Mouse (Mus musculus) ES-CJ7 (cell line): ENCODE data around the gene Cables2.

Source experiments
- DNase-seq: peaks from one replicate; pipeline ENCODE4 v3.0.0; 2011; ENCODE audit warnings: low read depth, low spot score

Cables2 gene

DNA sequence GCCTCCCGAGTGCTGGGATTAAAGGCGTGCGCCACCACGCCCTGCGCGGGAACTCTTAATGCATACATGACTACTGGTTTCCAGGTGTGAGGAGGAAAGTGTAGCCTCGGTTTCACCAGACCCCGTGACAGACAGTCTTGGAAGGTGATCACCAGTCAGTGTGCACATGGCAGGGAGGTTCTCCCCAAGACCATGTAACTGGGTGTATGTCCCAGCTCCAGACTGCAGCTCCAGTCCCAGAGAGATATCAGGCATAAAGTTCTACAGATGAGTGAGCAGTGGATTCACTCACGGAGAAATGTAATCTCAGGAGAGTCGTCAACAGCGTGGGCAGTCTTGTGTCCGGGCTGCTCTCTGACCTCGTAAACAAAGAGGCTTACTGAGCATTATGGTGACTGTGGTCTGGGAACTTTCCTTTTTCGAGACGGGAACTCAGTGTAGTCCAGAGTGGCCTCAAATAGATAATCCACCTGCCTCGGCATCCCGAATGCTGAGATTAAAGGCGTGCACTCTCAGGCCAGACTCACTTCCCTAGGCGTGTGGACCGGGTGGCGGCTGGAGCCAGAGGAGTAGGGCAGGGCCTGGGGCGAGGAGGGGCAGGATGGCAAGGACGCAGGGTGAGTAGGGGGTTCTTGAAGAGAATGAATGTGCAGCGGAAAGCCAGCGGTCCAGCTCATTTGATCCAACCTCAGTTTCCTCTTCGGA is 16.8 kb downstream of the Cables2 start:
- peak; percentile 77 for DNase-seq

DNA sequence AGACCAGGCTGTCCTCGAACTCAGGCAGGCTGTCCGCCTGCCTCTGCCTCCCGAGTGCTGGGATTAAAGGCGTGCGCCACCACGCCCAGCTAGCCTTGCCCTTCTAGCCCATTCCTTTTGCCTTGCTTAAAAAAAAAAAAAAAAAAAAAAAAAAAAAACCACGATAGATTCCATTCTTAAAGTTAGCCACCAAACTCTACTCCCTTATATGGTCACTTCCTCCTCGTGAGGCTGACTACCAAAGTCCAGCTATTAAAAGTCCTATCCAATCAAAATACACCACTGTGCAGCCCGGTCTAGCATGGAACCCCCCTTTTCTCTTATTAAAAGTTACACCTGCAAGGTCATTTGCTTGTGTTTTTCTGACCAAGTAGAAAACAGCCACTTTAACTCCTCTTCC is 17.6 kb downstream of the Cables2 start:
- peak; percentile 63 for DNase-seq

DNA sequence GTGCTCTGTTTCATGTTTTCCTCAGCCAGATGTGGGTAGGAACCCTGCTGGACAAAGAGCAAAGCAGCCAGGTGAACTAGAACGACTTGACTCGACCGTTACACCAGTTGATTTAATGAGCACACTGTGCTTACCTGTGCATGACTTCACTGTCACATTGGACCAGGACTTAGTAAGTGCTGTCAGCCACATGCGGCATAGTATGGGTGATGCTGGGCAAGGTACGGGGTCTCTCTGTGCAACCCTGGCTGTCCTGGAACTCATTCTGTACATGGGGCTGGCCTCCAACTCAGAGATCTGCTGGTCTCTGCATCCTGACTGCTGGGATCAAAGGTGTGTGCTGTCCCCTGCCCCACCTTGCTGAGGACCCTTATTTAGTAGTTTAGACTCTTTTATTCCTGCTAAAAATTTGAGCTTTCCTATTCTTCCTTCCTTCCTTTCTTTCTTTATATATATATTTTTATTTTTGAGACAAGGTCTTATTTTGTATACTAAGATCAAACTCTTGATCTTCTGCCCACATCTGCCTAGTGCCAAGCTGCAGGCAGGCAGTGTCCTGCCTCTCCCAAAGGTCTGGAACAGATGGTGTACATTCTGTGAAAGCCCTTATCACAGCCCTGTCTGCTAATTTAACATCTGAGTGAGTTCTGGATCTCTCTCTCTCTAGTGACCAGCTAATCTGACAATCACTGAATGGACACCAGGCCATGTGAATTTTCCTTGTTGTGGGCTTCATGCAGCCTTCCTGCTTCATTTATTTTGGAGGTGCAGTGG is 18.7 kb downstream of the Cables2 start:
- no peak for DNase-seq

DNA sequence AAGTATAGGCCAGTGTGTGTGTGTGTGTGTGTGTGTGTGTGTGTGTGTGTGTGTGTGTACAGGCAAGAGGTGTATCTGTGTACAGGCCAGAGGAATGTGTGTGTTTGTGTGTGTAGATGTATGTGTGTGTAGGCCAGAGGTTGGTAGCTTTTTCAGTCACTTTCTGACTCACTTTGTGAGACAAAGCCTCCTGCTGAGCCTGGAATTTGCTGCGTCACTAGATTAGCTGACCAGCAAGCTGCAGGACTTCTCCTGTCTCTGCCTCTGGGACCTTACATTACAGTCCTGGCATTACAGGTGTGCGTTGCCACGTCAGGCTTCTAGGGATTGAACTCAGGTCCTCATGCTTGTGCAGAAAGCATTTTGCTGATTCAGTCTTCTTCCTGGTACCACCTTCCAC is 21.5 kb downstream of the Cables2 start:
- peak; percentile 77 for DNase-seq

DNA sequence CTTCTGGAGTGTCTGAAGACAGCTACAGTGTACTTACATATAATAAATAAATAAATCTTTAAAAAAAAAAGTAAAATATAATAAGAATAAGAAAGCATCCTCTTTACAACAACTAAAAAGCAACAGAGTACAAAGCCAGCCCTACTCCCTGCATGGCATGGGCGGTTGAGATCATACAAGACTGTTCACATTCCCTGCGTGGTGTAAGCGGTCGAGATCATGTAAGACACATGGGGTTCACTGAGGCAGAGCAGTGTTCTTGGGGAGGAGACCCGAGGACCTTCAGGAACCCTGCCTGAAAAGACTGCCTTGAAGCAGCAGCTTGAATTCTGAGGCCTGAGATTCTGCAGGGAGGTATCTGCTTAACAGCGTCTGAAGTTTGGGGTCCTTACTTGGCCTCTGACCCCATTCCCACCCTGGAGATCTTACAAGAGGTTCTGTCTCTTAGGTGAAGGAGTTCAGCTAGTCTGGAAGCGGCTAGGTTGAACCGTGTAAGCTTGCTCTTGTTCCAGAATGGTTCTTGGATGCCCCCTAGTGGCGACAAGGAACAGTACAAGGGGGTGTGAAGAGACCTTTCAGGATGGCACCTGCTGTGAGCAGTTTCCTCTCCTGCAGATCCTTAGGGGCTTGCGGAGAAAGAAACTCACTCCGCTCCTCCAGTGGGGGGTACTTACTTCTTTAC is 22.2 kb downstream of the Cables2 start:
- DNase-seq, result peak; percentile 94

DNA sequence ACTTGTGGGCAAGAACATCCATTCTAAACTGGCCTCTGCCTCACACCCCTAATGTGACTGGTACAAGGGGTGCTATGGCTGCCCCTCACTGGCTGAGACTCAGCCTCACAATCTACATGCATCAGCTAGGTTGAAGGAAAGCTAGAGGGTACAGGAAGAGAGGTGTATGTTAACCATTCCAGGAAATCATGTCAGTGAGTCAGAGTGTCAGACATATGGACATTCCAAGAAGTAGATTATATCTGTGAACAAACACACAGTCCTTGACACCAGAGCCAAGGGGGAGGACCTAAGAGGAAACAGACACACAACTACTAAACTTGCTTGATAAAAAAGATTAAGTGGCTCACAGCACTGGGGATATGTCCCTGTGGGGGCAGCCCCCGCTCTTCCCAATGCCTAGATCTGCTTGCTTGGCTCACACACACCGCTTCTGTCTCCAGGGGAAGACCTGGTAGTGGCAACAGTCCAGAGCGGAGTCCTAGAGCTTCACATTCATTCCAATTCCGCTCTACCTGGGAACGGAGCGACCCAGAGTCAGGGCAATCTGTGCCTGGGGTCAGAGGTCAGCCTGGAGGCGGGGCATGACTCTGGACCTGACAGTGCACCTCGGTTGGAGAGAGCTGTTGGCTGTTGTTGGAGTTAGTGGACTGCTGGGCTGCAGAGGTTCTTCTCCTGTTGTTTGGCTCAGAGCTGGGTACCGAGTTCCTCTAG is 24.2 kb downstream of the Cables2 start:
- no peak for DNase-seq

DNA sequence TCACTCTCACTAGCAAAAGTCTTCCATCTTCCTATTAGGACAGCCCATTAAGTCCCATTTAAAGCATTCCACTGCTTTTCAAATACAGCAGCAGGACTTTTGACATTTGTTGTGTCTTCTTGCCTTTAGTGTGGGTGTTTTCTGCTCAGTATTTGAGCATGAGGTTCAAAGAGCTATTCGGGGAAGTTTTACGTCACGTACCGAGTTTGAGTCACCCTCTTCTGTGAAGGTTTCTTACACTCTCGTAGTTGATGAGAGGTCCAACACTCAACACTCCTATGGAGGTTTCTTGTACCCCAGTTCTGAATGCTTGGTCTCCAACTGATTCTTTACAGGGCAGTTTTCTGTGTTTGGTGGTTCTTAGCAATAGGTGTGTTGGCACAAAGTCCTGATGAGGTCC is 25.4 kb downstream of the Cables2 start:
- DNase-seq, result no peak

DNA sequence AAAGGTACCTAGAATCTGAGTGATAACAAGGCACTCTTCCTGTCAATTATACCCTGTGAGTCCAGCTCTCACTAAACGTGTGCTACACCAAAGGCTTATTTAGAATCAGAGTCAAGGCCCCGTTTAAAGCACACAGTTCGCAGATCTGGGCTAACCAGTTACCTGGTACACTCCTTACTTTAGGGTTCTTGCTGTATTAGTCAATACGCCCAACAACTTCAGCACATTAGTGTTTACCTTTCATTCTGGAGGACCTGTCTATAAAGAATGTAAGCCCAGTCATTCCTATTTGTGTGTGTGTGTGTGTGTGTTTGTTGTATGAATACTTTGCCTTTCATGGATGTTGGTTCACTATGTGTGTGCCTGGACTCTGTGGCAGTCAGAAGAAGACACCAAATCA is 30.2 kb downstream of the Cables2 start:
- no peak for DNase-seq

DNA sequence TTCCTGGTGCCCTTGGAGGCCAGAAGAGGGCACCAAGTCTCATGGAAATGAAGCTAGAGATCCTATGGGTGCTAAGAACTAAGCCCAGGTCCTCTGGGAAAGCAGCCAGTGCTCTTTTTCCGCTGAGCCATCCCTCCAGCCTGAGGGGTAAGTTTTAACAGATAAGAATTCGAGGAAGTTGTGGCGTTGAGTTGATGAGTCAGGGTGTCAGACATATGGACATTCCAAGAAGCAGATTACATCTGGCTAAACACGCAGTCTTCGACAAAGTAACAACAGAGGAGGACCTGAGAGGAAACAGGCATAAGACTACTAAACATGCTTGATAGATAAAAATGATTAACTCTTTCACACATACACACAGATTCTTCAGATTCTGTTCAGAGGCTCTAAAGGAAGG is 34.7 kb downstream of the Cables2 start:
- no peak for DNase-seq

DNA sequence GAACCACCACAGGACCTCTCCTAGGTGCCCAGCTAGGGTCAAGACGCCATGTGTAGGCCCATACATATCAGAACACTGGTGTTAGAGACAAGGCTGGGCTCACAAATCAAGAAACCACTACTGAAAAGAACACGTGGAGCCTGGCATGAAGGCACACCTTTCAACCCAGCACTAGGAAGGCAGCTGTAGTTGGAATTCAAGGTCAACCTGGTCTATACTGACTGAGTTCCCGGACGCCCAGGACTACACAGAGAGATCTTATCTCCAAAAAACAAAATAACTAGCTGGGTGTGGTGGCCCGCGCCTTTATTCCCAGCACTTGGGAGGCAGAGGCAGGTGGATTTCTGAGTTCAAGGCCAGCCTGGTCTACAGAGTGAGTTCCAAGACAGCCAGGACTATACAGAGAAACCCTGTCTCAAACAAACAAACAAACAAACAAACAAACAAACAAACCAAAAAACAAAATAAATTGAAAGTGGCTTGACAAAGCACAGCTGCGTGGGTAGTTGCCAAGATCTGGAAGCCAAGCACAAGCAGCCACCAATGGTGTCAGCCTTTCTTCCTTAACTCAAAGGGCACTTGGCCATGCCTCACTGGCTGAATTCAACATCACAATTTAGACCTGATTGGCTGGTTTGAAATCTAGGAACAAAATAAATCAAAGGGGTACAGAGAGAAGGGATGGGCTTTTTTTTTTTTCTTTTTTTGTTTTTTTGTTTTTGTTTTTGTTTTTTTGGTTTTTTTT is 35.5 kb downstream of the Cables2 start:
- DNase-seq, result peak; percentile 87

DNA sequence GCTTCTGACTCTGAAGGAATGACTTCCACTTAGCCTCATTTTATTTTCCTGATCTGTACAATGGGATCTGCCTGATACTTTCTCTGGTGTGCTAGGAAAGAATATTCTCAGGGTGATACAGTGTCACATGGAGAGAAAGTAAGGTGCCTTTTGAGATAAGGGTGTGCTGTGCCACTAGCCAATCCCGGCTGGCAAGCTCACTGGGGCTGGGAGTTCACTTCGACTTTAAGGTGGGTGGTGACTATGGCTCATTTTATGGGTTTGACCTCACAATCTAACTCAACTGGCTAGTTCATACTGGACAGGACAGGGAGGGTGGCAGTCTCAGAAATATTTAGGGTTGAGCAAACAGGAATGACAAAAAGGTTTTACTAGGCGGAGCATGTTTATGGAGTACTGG is 36.4 kb downstream of the Cables2 start:
- DNase-seq, result no peak

DNA sequence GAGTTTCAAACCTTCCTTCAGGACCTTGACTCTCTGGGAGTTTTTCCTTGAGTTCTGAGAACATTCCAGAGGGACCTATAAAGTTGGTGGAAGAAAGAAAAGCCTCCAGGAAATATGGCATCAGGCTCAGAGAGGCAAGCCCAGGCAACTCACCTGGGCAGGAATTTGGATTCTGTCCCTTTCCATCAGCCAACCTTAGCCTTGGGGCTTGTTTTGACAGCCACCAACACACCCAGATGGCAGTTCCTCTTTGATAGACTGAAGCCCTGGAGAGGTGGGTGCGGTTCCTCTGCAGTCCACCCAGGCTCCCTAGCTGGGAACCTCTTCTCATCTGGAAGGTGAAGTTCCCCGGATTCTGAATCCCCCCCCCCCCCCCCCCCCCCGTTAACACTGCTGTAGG is 36.8 kb downstream of the Cables2 start:
- peak; percentile 67 for DNase-seq

DNA sequence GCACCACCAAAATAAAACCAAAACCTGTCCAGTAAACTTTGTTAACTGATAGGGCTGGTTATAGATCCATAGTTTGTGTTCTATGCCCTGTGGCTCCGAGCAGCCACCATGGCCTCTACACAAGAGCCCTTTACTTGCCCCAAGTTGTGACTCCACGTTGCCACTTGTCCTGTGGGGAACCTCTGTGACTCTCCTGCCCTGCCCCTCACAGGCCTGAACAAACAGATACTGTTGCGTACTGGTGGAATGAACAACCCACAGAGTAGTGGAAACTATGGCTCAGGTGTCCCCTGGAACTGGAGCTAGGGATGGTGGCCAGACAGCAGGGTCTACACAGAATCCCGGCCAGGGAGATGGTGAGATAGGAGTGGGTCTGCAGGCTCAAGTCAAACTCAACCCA is 37.5 kb downstream of the Cables2 start:
- DNase-seq, result no peak

DNA sequence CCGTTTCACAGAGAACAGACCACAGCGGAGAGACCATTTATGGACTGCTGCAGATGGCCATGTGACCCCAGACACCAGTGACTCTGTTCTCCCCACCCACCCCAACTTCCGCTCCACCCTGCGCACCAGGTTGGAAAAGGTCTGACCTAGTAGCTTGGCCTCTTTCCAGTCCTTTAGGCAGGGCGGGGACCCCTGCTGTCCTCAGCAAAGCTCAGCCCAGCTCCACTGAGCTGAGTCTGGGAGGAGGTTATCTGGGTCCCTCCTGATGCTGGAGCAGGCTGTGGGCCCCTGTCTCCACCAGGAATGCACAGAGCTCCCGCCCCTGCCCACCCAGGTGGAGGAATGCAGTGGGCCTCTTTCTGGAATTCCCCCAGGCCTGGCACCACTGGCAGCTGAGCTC is 38.3 kb downstream of the Cables2 start:
- DNase-seq, result peak; percentile 80

DNA sequence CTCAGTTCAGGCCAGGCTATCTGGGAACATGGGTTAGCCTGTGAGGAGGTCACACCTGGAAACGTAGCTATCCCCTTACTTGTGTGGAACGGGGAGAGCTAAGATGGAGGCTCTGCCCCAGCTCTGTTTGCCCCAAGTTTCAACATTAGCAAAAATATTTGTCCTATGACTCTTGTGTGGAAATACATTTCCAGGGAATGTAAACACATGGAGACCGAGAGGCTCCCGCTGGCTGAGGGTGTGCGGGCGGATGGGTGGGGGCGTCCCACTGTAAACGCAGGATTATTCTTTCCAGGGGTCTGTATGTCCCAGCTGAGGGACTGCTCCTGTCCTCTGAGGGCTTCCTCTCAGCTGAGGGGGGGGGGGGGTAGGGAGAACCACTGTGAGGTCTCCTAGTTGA is 38.9 kb downstream of the Cables2 start:
- no peak for DNase-seq

DNA sequence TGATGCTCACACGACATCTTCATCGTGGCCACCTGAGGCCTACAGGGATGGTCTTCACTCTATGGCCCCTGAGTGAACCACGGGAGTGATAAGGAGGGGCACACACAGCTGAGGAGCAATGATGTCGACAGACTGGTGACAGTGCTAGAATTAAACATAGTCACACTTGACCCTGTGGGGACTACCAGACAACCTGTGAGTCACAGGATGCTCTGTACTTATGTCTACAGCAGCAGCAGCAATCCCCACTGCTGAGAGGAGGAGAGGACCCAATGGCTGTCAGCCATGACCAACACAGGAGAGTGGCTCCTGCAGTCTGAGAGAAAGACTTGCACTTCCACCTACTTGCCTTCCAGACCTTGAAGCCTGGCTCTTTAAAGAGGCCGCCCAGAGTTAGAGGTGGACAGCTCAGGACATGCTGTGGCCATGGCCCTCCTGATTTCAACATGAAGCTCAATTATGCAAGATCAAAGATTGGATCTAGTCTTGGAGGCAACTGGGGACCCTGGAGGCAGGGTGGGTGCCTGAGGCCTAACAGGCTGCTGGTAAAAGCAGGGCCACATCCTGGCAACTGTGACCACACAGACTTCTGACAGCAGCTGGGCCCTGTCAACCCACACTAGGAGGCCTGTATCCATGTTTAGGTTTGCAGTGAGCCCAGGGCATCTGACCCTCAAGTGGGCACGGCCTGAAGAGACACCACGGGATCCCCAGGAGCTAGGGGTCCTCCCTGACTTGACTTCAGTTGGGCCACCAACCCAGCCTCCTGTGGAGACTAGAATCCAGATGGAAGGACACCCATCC is 40.0 kb downstream of the Cables2 start:
- DNase-seq, result no peak

DNA sequence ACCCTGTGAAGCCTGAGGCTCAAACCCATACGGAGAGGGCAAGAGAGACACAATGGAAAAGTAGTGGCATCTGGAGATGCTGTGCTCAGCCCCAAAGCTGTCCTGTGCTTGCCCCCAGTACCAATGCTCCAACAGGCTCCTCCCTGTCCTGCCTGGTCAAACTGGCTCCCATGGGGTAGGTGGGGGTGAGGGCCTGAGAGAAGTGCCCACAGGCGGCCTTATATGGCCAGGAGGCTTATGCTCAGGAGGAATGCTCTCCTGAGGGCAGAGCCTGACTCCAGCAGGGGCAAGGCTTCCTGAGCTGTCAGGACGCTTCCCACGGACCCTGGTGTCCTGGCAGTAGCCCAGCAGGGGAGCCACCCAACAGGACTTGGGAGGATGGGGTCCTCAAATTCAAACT is 42.8 kb downstream of the Cables2 start:
- DNase-seq, result no peak

DNA sequence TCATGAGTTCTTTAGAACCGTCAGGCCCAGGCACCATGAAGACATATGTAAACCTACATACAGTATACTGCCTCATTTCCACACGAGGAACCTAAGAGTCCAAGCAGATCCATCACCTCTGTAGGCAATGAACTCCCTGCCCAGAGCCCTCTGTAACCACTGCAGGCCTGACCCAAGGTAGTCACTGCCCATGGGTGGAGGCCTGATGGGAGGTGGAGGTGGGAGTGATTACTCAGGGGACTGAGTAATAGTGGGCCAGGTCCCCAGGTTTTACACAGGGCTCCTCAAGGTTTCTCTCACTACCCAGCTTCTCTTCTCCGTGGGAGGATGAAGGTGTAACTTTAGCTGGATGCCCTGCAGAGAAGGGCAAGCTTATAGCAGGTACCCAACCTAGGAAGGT is 44.2 kb downstream of the Cables2 start:
- DNase-seq, result no peak

DNA sequence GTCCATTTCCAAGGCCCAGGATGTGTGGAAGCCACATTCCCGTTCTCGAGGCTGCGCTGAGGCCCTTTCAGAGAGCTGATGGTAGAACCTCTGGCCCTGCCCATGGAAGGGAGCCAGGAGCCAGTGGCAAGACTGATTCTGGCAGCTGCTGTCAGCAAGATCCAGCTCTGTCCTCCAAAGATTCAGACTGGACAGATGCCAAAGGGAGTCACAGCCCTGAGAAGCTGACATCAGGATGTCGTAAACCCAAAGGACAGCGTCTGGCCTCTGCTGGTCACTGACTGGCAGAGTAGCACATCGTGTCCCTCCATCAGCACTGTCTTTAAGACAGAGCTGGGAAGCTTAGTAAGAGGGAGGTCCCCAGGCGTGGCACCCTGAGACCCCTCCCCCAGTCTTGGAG is 44.7 kb downstream of the Cables2 start:
- no peak for DNase-seq

DNA sequence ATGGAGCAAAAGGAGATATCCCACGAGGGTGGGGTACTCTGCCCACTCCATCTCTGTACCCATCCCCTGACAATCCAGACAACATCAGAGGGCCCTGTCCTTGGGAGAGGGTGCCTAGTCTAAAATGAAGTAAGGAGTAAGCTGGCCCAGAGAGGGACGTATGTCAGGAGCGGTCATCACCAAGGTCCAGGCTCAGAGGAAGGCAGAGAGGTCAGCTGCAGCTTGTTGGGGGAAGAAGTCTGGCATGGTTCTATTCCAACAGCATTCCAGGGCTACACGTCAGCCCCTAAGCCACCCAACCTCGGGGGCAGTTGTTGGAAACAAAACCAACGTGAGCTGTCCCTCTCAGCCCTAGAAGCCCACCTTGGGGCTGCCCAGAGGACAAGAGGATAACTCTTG is 45.2 kb downstream of the Cables2 start:
- DNase-seq, result no peak
